Mouse (Mus musculus): ENCODE results near the gene Tcte3. TPM values are rescaled to one million over a fixed set of nuclear protein-coding genes. Genes with fewer than 3 reads are reported as not detected.

Gene Tcte3
- total RNA-seq, 2 experiments from 2014 or later, result 0.57 to 1.2 TPM

Other genes with a start within 250 kb of the Tcte3 start
- gene Wdr27, start 98.3 kb downstream of the Tcte3 start, total RNA-seq (2021), result 1 to 10 TPM; 1.1 to 2.5 TPM
- gene 1600012H06Rik, start 98.3 kb downstream of the Tcte3 start, total RNA-seq (2021), result 10 to 100 TPM; 15.7 to 17.7 TPM
- gene Phf10, start 80.2 kb downstream of the Tcte3 start, total RNA-seq (2021), result 10 to 100 TPM; 60.4 to 61.3 TPM
- gene 9030025P20Rik, start 63.0 kb downstream of the Tcte3 start, total RNA-seq (2021), result 1 to 10 TPM; 2.5 to 5.0 TPM
- gene Gm3417, start 62.7 kb downstream of the Tcte3 start, total RNA-seq (2021), result not detected
- gene Gm3435, start 31.3 kb downstream of the Tcte3 start, total RNA-seq (2021), result 1 to 10 TPM; 2.5 to 3.4 TPM
- gene Ermard, start 280 bp downstream of the Tcte3 start, total RNA-seq (2021), result 10 to 100 TPM; 35.3 to 36.1 TPM
- gene Gm3448, start within 50 bp of the Tcte3 start, total RNA-seq (2021), result 1 to 10 TPM; 1.8 TPM

All from heart, postnatal 10 days (tissue).